Mouse (Mus musculus): Measurements from ENCODE around the gene Fam189b.
"Not testable (repeated sequence)": the region's sequence is repeated elsewhere in the genome, so short reads cannot be mapped to it uniquely, and the experiment has no call there.

Fam189b gene

GRCm38 (mm10) chr3:89183058-89183958, at the start of gene Fam189b:
Gene Fam189b (plus strand): TSS chr3:89183143.
- DNase-seq, result peak; percentile 84

- DNase-seq, result no peak
These were observed 49.2 kb upstream of the Fam189b start for GRCm38 (mm10) chr3:89133752-89134151.

- no peak for DNase-seq
These were observed 47.0 kb upstream of the Fam189b start, which contains the start of gene Pklr for GRCm38 (mm10) chr3:89135958-89136357. Gene Pklr (plus strand): TSS chr3:89136142.

- DNase-seq, result no peak
These were observed 46.6 kb upstream of the Fam189b start for GRCm38 (mm10) chr3:89136365-89136764.

- no peak for DNase-seq
These were observed 38.1 kb upstream of the Fam189b start for GRCm38 (mm10) chr3:89144821-89145220.

GRCm38 (mm10) chr3:89145566-89145965, 37.4 kb upstream of the Fam189b start:
- DNase-seq, result no peak

GRCm38 (mm10) chr3:89147101-89147978, 35.6 kb upstream of the Fam189b start:
- no peak for DNase-seq

GRCm38 (mm10) chr3:89147979-89148311, 35.0 kb upstream of the Fam189b start:
- no peak for DNase-seq

GRCm38 (mm10) chr3:89148567-89148966, 34.4 kb upstream of the Fam189b start:
- no peak for DNase-seq

GRCm38 (mm10) chr3:89152084-89152835, 30.7 kb upstream of the Fam189b start:
- no peak for DNase-seq

- no peak for DNase-seq
These were observed 26.0 kb upstream of the Fam189b start for GRCm38 (mm10) chr3:89156951-89157350.

- no peak for DNase-seq
These were observed 24.3 kb upstream of the Fam189b start for GRCm38 (mm10) chr3:89158651-89159050.

- no peak for DNase-seq
These were observed 23.7 kb upstream of the Fam189b start for GRCm38 (mm10) chr3:89159211-89159610.

GRCm38 (mm10) chr3:89159616-89160344, 23.2 kb upstream of the Fam189b start, which contains the start of gene Hcn3:
Gene Hcn3 (minus strand): TSS chr3:89160196.
- peak; percentile 49 for DNase-seq

- DNase-seq, result not testable (repeated sequence)
These were observed 21.7 kb upstream of the Fam189b start for GRCm38 (mm10) chr3:89161207-89161606.

- no peak for DNase-seq
These were observed 21.2 kb upstream of the Fam189b start for GRCm38 (mm10) chr3:89161786-89162185.

GRCm38 (mm10) chr3:89163123-89163522, 19.8 kb upstream of the Fam189b start:
- DNase-seq, result no peak

GRCm38 (mm10) chr3:89163643-89164245, 19.2 kb upstream of the Fam189b start:
- no peak for DNase-seq

- DNase-seq, result peak; percentile 91
These were observed 18.3 kb upstream of the Fam189b start, which contains the start of gene Clk2 for GRCm38 (mm10) chr3:89164506-89165267. Gene Clk2 (plus strand): TSS chr3:89164795.

- no peak for DNase-seq
These were observed 17.6 kb upstream of the Fam189b start for GRCm38 (mm10) chr3:89165268-89165870.
